Mouse (Mus musculus): ENCODE data around the gene Gm39566. TPM values are rescaled to one million over a fixed set of nuclear protein-coding genes. Genes with fewer than 3 reads are reported as not detected.
A peak's percentile ranks its signal among the peaks of the same experiment; 100 is the strongest.

Gene Gm39566
- polyA plus RNA-seq, 1 experiment, result 0.02 TPM

GRCm38 (mm10) chr11:69804972-69805909 lies 9.9 kb downstream of the Gm39566 start, which contains the start of gene Tmem102:
TSS of gene Tmem102 (minus strand) at chr11:69805624.
- Histone ChIP-seq H3K4me3 (no peak within 1 kb of the TSS), H3K27me3 (ENCODE audit: control insufficient read depth, insufficient read depth, insufficient read length) (no peaks in the 10 kb centered on the region), H3ac (ENCODE audit: control insufficient read depth, insufficient read length) (no peak within 1 kb of the TSS), H3K36me3 (ENCODE audit: control insufficient read depth, insufficient read depth) (no peaks in the 10 kb centered on the region), H3K4me2 (ENCODE audit: low read depth) (no peak within 1 kb of the TSS), H3K79me2 (ENCODE audit: control insufficient read depth, insufficient read depth) (no peaks in the 10 kb centered on the region)
- TF ChIP-seq POLR2AphosphoS2 (IDR thresholded peaks at IDR 0.05; ENCODE audit: insufficient read length, low read depth) (no peak), MYOG (IDR thresholded peaks at IDR 0.05; ENCODE audit: control insufficient read depth in 1 of 3, insufficient read depth in 1 of 3, insufficient read length in 2 of 3, low read depth in 2 of 3) (no peak), USF1 (IDR thresholded peaks at IDR 0.05; ENCODE audit: low read depth) (no peak), POLR2A (IDR thresholded peaks at IDR 0.05; ENCODE audit: insufficient read length, low read depth) (no peak), MYOD1 (IDR thresholded peaks at IDR 0.05; ENCODE audit: control insufficient read depth in 1 of 3, insufficient read length in 2 of 3, low read depth in 2 of 3) (no peak), TCF12 (IDR thresholded peaks at IDR 0.05; ENCODE audit: insufficient read depth, poor library complexity, severe bottlenecking) (no peak), MAX (IDR thresholded peaks at IDR 0.05; ENCODE audit: low read depth) (no peak), REST (IDR thresholded peaks at IDR 0.05; ENCODE audit: insufficient read depth, insufficient read length) (no peak), SRF (IDR thresholded peaks at IDR 0.05; ENCODE audit: control insufficient read depth, insufficient read length, low read depth) (no peak), E2F4 (IDR thresholded peaks at IDR 0.05; ENCODE audit: insufficient read depth) (no peak), CEBPB (IDR thresholded peaks at IDR 0.05; ENCODE audit: insufficient read depth, poor library complexity, severe bottlenecking) (no peak), TCF3 (IDR thresholded peaks at IDR 0.05; ENCODE audit: insufficient read length, low read depth) (no peak)

- H3ac ChIP-seq (ENCODE audit: control insufficient read depth, insufficient read length), result no peak overlapping the region
- H3K27me3 ChIP-seq (ENCODE audit: control insufficient read depth, insufficient read depth, insufficient read length), result no peaks in the 10 kb centered on the region
- TF ChIP-seq POLR2A (IDR thresholded peaks at IDR 0.05; ENCODE audit: insufficient read length, low read depth), result no peak
- TF ChIP-seq REST (IDR thresholded peaks at IDR 0.05; ENCODE audit: insufficient read depth, insufficient read length), result no peak
- no peak for TF ChIP-seq MYOD1 (IDR thresholded peaks at IDR 0.05; ENCODE audit: control insufficient read depth in 1 of 3, insufficient read length in 2 of 3, low read depth in 2 of 3)
- no peak for TF ChIP-seq MAX (IDR thresholded peaks at IDR 0.05; ENCODE audit: low read depth)
- no peak for TF ChIP-seq USF1 (IDR thresholded peaks at IDR 0.05; ENCODE audit: low read depth)
- no peak for TF ChIP-seq E2F4 (IDR thresholded peaks at IDR 0.05; ENCODE audit: insufficient read depth)
- TF ChIP-seq TCF3 (IDR thresholded peaks at IDR 0.05; ENCODE audit: insufficient read length, low read depth), result no peak
- TF ChIP-seq CEBPB (IDR thresholded peaks at IDR 0.05; ENCODE audit: insufficient read depth, poor library complexity, severe bottlenecking), result no peak
- no peak for TF ChIP-seq SRF (IDR thresholded peaks at IDR 0.05; ENCODE audit: control insufficient read depth, insufficient read length, low read depth)
- TF ChIP-seq POLR2AphosphoS2 (IDR thresholded peaks at IDR 0.05; ENCODE audit: insufficient read length, low read depth), result no peak
- no peak for TF ChIP-seq MYOG (IDR thresholded peaks at IDR 0.05; ENCODE audit: control insufficient read depth in 1 of 3, insufficient read depth in 1 of 3, insufficient read length in 2 of 3, low read depth in 2 of 3)
- TF ChIP-seq TCF12 (IDR thresholded peaks at IDR 0.05; ENCODE audit: insufficient read depth, poor library complexity, severe bottlenecking), result no peak
- H3K4me2 ChIP-seq (ENCODE audit: low read depth), result no peak overlapping the region
- H3K36me3 ChIP-seq (ENCODE audit: control insufficient read depth, insufficient read depth), result no peaks in the 10 kb centered on the region
- no peak overlapping the region for H3K4me3 ChIP-seq
- H3K79me2 ChIP-seq (ENCODE audit: control insufficient read depth, insufficient read depth), result no peaks in the 10 kb centered on the region
These were observed 10.5 kb downstream of the Gm39566 start for GRCm38 (mm10) chr11:69804652-69804940.

- peak overlapping the region; percentile 65 for H3K4me3 ChIP-seq
- H3K36me3 ChIP-seq (ENCODE audit: control insufficient read depth, insufficient read depth), result no peaks in the 10 kb centered on the region
- no peaks in the 10 kb centered on the region for H3K27me3 ChIP-seq (ENCODE audit: control insufficient read depth, insufficient read depth, insufficient read length)
- no peak overlapping the region for H3ac ChIP-seq (ENCODE audit: control insufficient read depth, insufficient read length)
- H3K79me2 ChIP-seq (ENCODE audit: control insufficient read depth, insufficient read depth), result no peaks in the 10 kb centered on the region
- TF ChIP-seq CEBPB (IDR thresholded peaks at IDR 0.05; ENCODE audit: insufficient read depth, poor library complexity, severe bottlenecking) (no peak), MYOD1 (IDR thresholded peaks at IDR 0.05; ENCODE audit: control insufficient read depth in 1 of 3, insufficient read length in 2 of 3, low read depth in 2 of 3) (peak in 2 of 3 experiments; percentile 1 to 36), MAX (IDR thresholded peaks at IDR 0.05; ENCODE audit: low read depth) (no peak), USF1 (IDR thresholded peaks at IDR 0.05; ENCODE audit: low read depth) (no peak), REST (IDR thresholded peaks at IDR 0.05; ENCODE audit: insufficient read depth, insufficient read length) (no peak), SRF (IDR thresholded peaks at IDR 0.05; ENCODE audit: control insufficient read depth, insufficient read length, low read depth) (peak; percentile 40), E2F4 (IDR thresholded peaks at IDR 0.05; ENCODE audit: insufficient read depth) (no peak), MYOG (IDR thresholded peaks at IDR 0.05; ENCODE audit: control insufficient read depth in 1 of 3, insufficient read depth in 1 of 3, insufficient read length in 2 of 3, low read depth in 2 of 3) (peak in 1 of 3 experiments; percentile 64), TCF3 (IDR thresholded peaks at IDR 0.05; ENCODE audit: insufficient read length, low read depth) (no peak), POLR2AphosphoS2 (IDR thresholded peaks at IDR 0.05; ENCODE audit: insufficient read length, low read depth) (no peak), TCF12 (IDR thresholded peaks at IDR 0.05; ENCODE audit: insufficient read depth, poor library complexity, severe bottlenecking) (no peak), POLR2A (IDR thresholded peaks at IDR 0.05; ENCODE audit: insufficient read length, low read depth) (peak; percentile 50)
- peak overlapping the region; percentile 99 for H3K4me2 ChIP-seq (ENCODE audit: low read depth)
These were observed 11.1 kb downstream of the Gm39566 start for GRCm38 (mm10) chr11:69803786-69804651.

GRCm38 (mm10) chr11:69803328-69803727 lies 11.8 kb downstream of the Gm39566 start:
- Histone ChIP-seq H3K4me3 (peak overlapping the region; percentile 65), H3K79me2 (ENCODE audit: control insufficient read depth, insufficient read depth) (no peaks in the 10 kb centered on the region), H3K27me3 (ENCODE audit: control insufficient read depth, insufficient read depth, insufficient read length) (no peaks in the 10 kb centered on the region), H3K4me2 (ENCODE audit: low read depth) (peak overlapping the region; percentile 99), H3ac (ENCODE audit: control insufficient read depth, insufficient read length) (peak overlapping the region; percentile 3), H3K36me3 (ENCODE audit: control insufficient read depth, insufficient read depth) (no peaks in the 10 kb centered on the region)
- TF ChIP-seq REST (IDR thresholded peaks at IDR 0.05; ENCODE audit: insufficient read depth, insufficient read length), result no peak
- no peak for TF ChIP-seq E2F4 (IDR thresholded peaks at IDR 0.05; ENCODE audit: insufficient read depth)
- no peak for TF ChIP-seq POLR2A (IDR thresholded peaks at IDR 0.05; ENCODE audit: insufficient read length, low read depth)
- no peak for TF ChIP-seq TCF3 (IDR thresholded peaks at IDR 0.05; ENCODE audit: insufficient read length, low read depth)
- TF ChIP-seq SRF (IDR thresholded peaks at IDR 0.05; ENCODE audit: control insufficient read depth, insufficient read length, low read depth), result no peak
- TF ChIP-seq MYOG (IDR thresholded peaks at IDR 0.05; ENCODE audit: control insufficient read depth in 1 of 3, insufficient read depth in 1 of 3, insufficient read length in 2 of 3, low read depth in 2 of 3), result no peak
- TF ChIP-seq MYOD1 (IDR thresholded peaks at IDR 0.05; ENCODE audit: control insufficient read depth in 1 of 3, insufficient read length in 2 of 3, low read depth in 2 of 3), result no peak
- no peak for TF ChIP-seq USF1 (IDR thresholded peaks at IDR 0.05; ENCODE audit: low read depth)
- no peak for TF ChIP-seq TCF12 (IDR thresholded peaks at IDR 0.05; ENCODE audit: insufficient read depth, poor library complexity, severe bottlenecking)
- no peak for TF ChIP-seq MAX (IDR thresholded peaks at IDR 0.05; ENCODE audit: low read depth)
- no peak for TF ChIP-seq CEBPB (IDR thresholded peaks at IDR 0.05; ENCODE audit: insufficient read depth, poor library complexity, severe bottlenecking)
- TF ChIP-seq POLR2AphosphoS2 (IDR thresholded peaks at IDR 0.05; ENCODE audit: insufficient read length, low read depth), result no peak
